Mouse (Mus musculus) G1E (cell line): Measurements from ENCODE around the gene Vmn1r37. TPM values are rescaled to one million over a fixed set of nuclear protein-coding genes. Genes with fewer than 3 reads are reported as not detected.
"Not testable (repeated sequence)": the region's sequence is repeated elsewhere in the genome, so short reads cannot be mapped to it uniquely, and the experiment has no call there.

Experiments
- ATAC-seq: 2 replicates; pipeline ENCODE4 v1.8.0; 2016; ENCODE audit warnings: mild to moderate bottlenecking; ENCODE audit not compliant: insufficient number of reproducible peaks, poor library complexity, low FRiP score, severe bottlenecking; ENCODE audit errors: extremely low read depth
- DNase-seq: peaks from one replicate; pipeline ENCODE4 v3.0.0; 2012; ENCODE audit warnings: low spot score
- H3K27me3 ChIP-seq: 2 replicates; pipeline ENCODE4 v1.6.1; 2012; ENCODE audit warnings: mild to moderate bottlenecking, low read length, inconsistent platforms; ENCODE audit not compliant: insufficient read depth
- H3K36me3 ChIP-seq: replicated peaks from 2 replicates; pipeline ENCODE3; 2012; ENCODE audit warnings: mild to moderate bottlenecking, inconsistent platforms
- H3K4me1 ChIP-seq: 2 replicates; pipeline ENCODE4 v1.6.1; 2012; ENCODE audit warnings: low read depth, low read length, inconsistent platforms, mixed read lengths; ENCODE audit not compliant: insufficient read depth
- H3K4me3 ChIP-seq: 2 replicates; pipeline ENCODE4 v1.5.1; 2012; ENCODE audit warnings: low read depth, mild to moderate bottlenecking, inconsistent platforms, low read length, moderate library complexity, mixed read lengths
- H3K9me3 ChIP-seq: replicated peaks from 2 replicates; pipeline ENCODE4 v1.6.1; 2012; ENCODE audit warnings: inconsistent platforms
- GATA1 ChIP-seq: IDR thresholded peaks from 2 replicates; pipeline ENCODE4 v1.6.1; 2012; ENCODE audit warnings: borderline replicate concordance, low read length, inconsistent platforms, mixed read lengths
- GATA2 ChIP-seq: IDR thresholded peaks from 2 replicates; pipeline ENCODE4 v1.6.1; 2012; ENCODE audit warnings: low read depth, low read length, inconsistent platforms, borderline replicate concordance
- TAL1 ChIP-seq: conservative IDR thresholded peaks from 2 replicates; pipeline ENCODE4 v1.6.1; 2012; ENCODE audit warnings: low read depth, low read length, inconsistent platforms, mixed read lengths
- polyA plus RNA-seq: library from polyadenylated mRNA; stranded (reverse); fragments of >175 nt; gene quantifications from 2 replicates; pipeline ENCODE4 v1.2.3, GENCODE M21; 2012
- total RNA-seq, 2 experiments: library from RNA; stranded (forward) in 1 of 2; stranded (reverse) in 1 of 2; fragments of 200-1000 nt in 1 of 2; fragments of >200 nt in 1 of 2; fragmentation: Nextera tagmentation in 1 of 2; gene quantifications; 2 replicates each; pipeline ENCODE4 v1.2.3; 2014 to 2017

The Vmn1r37 gene
- not detected in 2 replicates for total RNA-seq (2014; fragmentation: Nextera tagmentation)
- not detected in 2 replicates for total RNA-seq (2017)
- polyA plus RNA-seq, result not detected in 2 replicates

GRCm38 (mm10) chr6:66729082-66729481, at the start of gene Vmn1r37:
Vmn1r37 (plus strand) TSS chr6:66729382.
- H3K27me3 ChIP-seq, H3K9me3 ChIP-seq, H3K36me3 ChIP-seq, DNase-seq, H3K4me1 ChIP-seq, H3K4me3 ChIP-seq, ATAC-seq: not testable (repeated sequence)

GRCm38 (mm10) chr6:66685806-66686205, 43.4 kb upstream of the Vmn1r37 start, which contains the start of gene Vmn1r35:
Vmn1r35 (minus strand) TSS chr6:66685906.
- Histone ChIP-seq H3K4me3 (no peak within 1 kb of the TSS), H3K4me1 (no peaks in the 10 kb centered on the region), H3K9me3 (no peaks in the 10 kb centered on the region), H3K27me3 (no peaks in the 10 kb centered on the region), H3K36me3 (no peaks in the 10 kb centered on the region)
- ATAC-seq (no peak), DNase-seq (no peak)
- TF ChIP-seq GATA1 (no peak), GATA2 (no peak)

- Histone ChIP-seq H3K27me3 (no peaks in the 10 kb centered on the region), H3K36me3 (no peaks in the 10 kb centered on the region), H3K4me3 (no peak overlapping the region), H3K4me1 (no peaks in the 10 kb centered on the region), H3K9me3 (no peaks in the 10 kb centered on the region)
- DNase-seq, result no peak
- ATAC-seq, result no peak
- TF ChIP-seq GATA2, result no peak
Observed at GRCm38 (mm10) chr6:66708901-66709300, 20.3 kb upstream of the Vmn1r37 start.

DNA sequence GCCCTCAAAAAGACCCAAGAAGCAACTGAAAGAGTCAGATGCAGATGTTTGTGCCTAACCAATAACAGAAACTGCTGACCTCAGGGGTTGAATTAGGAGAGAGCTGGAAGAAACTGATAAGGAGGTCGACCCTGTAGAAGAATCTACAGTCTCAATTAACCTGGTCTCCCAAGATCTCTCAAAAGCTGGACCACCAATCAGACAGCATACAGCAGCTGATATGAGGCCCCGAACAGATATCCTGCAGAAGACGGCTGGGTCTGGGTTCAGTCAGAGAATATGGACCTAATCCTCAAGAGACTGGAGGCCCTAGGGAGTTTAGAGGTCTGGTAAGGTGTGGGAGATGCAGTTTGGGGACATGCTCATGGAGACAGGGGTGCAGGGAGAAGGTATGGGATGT, 15.3 kb upstream of the Vmn1r37 start:
- no peaks in the 10 kb centered on the region for H3K4me1 ChIP-seq
- H3K9me3 ChIP-seq, result no peaks in the 10 kb centered on the region
- H3K36me3 ChIP-seq, result no peaks in the 10 kb centered on the region
- ATAC-seq (no peak), DNase-seq (no peak)
- no peak for TF ChIP-seq TAL1
- no peaks in the 10 kb centered on the region for H3K27me3 ChIP-seq
- no peak overlapping the region for H3K4me3 ChIP-seq

DNA sequence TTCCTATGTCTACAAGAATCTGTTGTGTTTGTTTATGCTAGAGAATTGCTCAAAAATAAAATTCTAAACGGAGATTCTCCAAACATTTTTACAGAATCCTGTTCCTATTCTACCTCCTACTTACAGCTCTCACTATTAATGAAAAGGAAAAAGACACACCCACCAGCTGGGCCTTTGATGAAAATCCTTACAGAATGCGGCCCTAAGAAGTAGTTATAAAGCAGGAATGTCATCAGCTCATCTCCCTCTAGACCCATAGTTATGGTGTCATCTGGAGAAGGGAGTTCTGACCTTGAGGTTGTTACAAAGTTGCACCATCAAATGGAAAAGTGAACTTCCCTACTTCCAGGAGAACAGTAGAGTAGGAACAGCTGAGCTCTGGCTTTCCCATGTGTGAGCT, 10.1 kb upstream of the Vmn1r37 start, which contains the start of gene Vmn1r36:
Vmn1r36 (minus strand) TSS at position 101 of the 400 bp plus-strand sequence.
- H3K4me1 ChIP-seq, H3K4me3 ChIP-seq, ATAC-seq, H3K36me3 ChIP-seq, H3K27me3 ChIP-seq, DNase-seq, H3K9me3 ChIP-seq: not testable (repeated sequence)

GRCm38 (mm10) chr6:66782527-66782926, 53.3 kb downstream of the Vmn1r37 start, which contains the start of gene Vmn1r38:
Vmn1r38 (minus strand) TSS chr6:66782627.
- H3K36me3 ChIP-seq, H3K27me3 ChIP-seq, DNase-seq, ATAC-seq, H3K4me1 ChIP-seq, H3K4me3 ChIP-seq, H3K9me3 ChIP-seq: not testable (repeated sequence)

Other genes with a start within 250 kb of the Vmn1r37 start
- 233 TPM in 2 replicates for gene Mad2l1, start 194.0 kb upstream of the Vmn1r37 start, total RNA-seq (2014; fragmentation: Nextera tagmentation)
- gene Mad2l1, start 194.0 kb upstream of the Vmn1r37 start, total RNA-seq (2017), result 137 and 159 TPM in 2 replicates
- gene Mad2l1, start 194.0 kb upstream of the Vmn1r37 start, polyA plus RNA-seq, result 6.0 and 7.9 TPM in 2 replicates
- gene Vmn1r32, start 169.3 kb upstream of the Vmn1r37 start, total RNA-seq (2014; fragmentation: Nextera tagmentation), result not detected in 2 replicates
- 0.05 TPM in 1 of 2 replicates, not detected in the other for gene Vmn1r32, start 169.3 kb upstream of the Vmn1r37 start, total RNA-seq (2017)
- gene Vmn1r32, start 169.3 kb upstream of the Vmn1r37 start, polyA plus RNA-seq, result not detected in 2 replicates
- gene Vmn1r33, start 111.1 kb upstream of the Vmn1r37 start, total RNA-seq (2014; fragmentation: Nextera tagmentation), result not detected in 2 replicates
- 0.06 and 0.16 TPM in 2 replicates for gene Vmn1r33, start 111.1 kb upstream of the Vmn1r37 start, total RNA-seq (2017)
- not detected in 2 replicates for gene Vmn1r33, start 111.1 kb upstream of the Vmn1r37 start, polyA plus RNA-seq
- gene Vmn1r34, start 85.5 kb upstream of the Vmn1r37 start, total RNA-seq (2014; fragmentation: Nextera tagmentation), result not detected in 2 replicates
- gene Vmn1r34, start 85.5 kb upstream of the Vmn1r37 start, total RNA-seq (2017), result 0.11 and 0.17 TPM in 2 replicates
- gene Vmn1r34, start 85.5 kb upstream of the Vmn1r37 start, polyA plus RNA-seq, result not detected in 2 replicates
- gene Vmn1r35, start 43.5 kb upstream of the Vmn1r37 start, total RNA-seq (2014; fragmentation: Nextera tagmentation), result not detected in 2 replicates
- 0.05 and 0.12 TPM in 2 replicates for gene Vmn1r35, start 43.5 kb upstream of the Vmn1r37 start, total RNA-seq (2017)
- not detected in 2 replicates for gene Vmn1r35, start 43.5 kb upstream of the Vmn1r37 start, polyA plus RNA-seq
- not detected in 2 replicates for gene Vmn1r36, start 10.2 kb upstream of the Vmn1r37 start, total RNA-seq (2014; fragmentation: Nextera tagmentation)
- gene Vmn1r36, start 10.2 kb upstream of the Vmn1r37 start, total RNA-seq (2017), result 0.16 TPM in 1 of 2 replicates, not detected in the other
- not detected in 2 replicates for gene Vmn1r36, start 10.2 kb upstream of the Vmn1r37 start, polyA plus RNA-seq
- not detected in 2 replicates for gene Vmn1r38, start 53.2 kb downstream of the Vmn1r37 start, total RNA-seq (2014; fragmentation: Nextera tagmentation)
- 0.06 and 0.11 TPM in 2 replicates for gene Vmn1r38, start 53.2 kb downstream of the Vmn1r37 start, total RNA-seq (2017)
- not detected in 2 replicates for gene Vmn1r38, start 53.2 kb downstream of the Vmn1r37 start, polyA plus RNA-seq
- gene Vmn1r39, start 81.2 kb downstream of the Vmn1r37 start, total RNA-seq (2014; fragmentation: Nextera tagmentation), result not detected in 2 replicates
- gene Vmn1r39, start 81.2 kb downstream of the Vmn1r37 start, total RNA-seq (2017), result 0.17 and 0.22 TPM in 2 replicates
- gene Vmn1r39, start 81.2 kb downstream of the Vmn1r37 start, polyA plus RNA-seq, result not detected in 2 replicates
- 0.53 TPM in 1 of 2 replicates, not detected in the other for gene Gng12, start 167.0 kb downstream of the Vmn1r37 start, total RNA-seq (2014; fragmentation: Nextera tagmentation)
- 0.11 and 0.17 TPM in 2 replicates for gene Gng12, start 167.0 kb downstream of the Vmn1r37 start, total RNA-seq (2017)
- not detected in 2 replicates for gene Gng12, start 167.0 kb downstream of the Vmn1r37 start, polyA plus RNA-seq